Mouse (Mus musculus) thymus, postnatal 25 days (tissue): ENCODE data around the gene Smchd1.

Experiments
- DNase-seq: peaks from one replicate; pipeline ENCODE4 v3.0.0; 2022

Gene Smchd1

DNA sequence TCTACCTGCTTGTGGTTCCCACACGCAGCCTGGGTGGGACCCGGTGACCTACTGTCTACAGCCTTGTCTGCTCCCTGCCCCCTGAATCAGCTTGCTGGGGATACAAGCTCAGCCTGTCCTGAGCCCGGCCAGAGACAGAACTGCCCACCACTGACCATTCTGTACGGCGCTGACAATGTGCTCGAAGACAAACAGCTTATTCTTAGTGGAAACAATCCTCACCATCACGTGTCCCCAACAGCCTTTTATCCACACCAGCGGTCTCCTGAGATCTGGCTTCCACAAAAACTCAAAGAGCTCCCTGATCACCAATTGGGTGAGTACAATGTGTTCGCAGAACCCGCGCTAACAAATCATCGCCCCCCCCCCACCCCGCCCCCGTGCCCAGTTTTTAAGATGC, 166.0 kb downstream of the Smchd1 start:
- no peak for DNase-seq

DNA sequence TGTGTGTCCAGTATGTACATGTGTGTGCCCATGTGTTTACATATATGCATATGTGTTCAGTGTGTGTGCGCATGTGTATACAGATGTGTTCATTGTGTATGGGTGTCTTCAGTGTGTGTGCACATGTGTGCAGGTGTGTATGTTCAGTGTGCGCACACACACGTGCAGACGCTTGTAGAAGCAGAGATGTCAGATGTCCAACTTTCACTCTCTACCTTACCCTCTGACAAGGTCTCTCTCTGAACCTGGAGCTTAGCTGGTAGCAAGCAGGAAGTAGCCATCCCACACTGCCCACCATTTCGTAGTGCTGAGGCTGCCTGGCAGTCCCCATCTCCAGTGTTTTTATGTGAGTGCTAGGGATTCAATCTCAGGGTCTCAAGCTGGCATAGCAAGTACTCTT, 166.8 kb downstream of the Smchd1 start:
- no peak for DNase-seq

DNA sequence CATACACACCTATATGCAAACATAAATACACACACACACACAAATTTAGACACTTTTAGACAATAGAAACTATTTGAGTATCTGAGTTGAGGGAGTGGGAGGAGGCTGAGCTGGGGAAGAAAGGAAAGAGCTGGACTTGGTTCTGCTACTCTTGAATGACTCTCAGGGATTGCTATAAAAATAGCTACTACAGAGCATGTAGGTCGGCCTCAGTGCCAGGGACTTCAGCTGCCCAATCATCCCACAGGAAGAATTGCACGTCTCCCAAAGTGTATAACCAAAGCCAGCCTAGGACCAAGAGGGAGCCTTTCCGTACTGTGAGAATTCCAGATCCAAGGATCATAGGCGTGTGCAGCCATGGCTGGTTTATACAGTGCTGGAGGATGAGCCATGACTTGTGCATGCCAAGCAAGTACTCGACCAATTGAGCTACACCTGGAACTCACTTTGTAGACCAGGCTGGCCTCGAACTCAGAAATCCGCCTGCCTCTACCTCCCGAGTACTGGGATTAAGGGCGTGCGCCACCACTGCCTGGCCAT, 167.8 kb downstream of the Smchd1 start:
- DNase-seq, result no peak

DNA sequence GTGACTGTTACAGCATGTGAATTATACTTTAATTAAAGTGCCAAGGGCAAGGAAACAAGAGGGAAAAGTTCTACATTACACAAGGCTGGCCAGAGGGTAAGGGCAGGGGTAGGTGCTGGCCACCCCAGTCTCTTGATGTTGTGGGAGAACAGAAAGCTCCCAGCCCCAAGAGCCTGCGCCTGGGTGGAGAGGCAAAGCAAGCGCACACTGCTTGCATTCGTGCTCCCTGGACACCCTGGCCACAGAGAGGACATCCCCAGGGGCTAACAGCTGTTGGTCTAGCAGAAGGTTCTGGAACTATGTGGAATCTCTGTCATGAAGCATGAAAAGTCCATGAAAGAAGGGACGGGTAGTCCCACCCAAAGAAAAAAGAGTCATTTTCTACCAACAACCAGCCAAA, 168.4 kb downstream of the Smchd1 start:
- DNase-seq, result no peak

DNA sequence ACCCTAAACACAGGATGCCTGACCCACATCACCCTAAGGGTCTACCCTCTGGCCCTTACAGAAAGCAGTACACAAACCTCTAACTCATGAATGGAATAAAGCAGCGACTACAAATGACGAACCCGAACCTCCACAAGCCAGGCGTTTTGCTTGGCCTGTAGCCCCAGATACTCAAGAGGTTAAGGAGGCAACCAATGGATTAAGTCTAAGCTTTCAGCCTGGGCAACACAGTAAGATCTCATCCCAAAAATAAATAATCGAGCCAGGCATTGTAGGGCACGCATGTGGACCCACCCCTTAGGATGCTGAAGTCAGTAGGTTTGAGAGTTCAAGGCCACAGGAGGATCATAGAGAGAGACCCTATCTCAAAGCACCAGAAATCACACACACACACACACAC, 169.1 kb downstream of the Smchd1 start:
- no peak for DNase-seq

DNA sequence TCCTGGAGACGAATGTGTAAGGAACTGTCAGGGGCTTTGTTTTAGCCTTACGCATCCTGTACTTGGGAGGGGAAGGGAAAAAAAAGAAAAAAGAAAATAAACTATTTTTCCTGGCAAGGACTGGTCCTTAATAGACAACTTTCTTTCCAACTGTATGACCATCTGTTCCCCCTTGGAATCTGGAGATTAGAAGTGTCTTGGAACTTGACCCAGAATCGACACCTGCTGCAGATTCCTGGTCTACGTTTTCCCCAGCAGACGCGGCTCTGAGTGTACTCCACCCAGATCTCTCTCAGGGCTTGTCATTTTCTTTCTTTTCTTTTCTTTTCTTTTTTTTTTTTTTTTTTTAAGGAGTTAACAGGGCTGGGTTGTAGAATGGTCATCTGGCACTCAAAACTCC, 171.7 kb downstream of the Smchd1 start:
- no peak for DNase-seq

DNA sequence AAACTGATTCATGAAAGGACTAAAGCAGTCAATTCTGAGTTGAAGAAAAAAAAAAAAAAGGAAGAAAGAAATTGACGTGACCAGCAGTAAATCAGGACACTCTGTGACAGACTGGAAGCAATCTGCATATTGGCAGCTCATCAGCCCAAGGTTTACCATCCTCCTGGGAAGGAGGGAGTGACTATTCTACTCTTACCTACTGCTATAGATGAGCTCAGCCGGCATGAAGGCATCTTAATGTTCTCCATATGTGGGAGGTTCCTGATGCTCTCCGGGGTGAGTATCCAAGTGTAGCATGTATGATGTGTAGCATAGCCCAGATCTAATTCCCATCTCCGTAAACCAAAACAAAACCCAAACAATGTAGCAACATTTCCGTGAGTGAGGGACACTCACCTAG, 173.7 kb downstream of the Smchd1 start:
- no peak for DNase-seq

DNA sequence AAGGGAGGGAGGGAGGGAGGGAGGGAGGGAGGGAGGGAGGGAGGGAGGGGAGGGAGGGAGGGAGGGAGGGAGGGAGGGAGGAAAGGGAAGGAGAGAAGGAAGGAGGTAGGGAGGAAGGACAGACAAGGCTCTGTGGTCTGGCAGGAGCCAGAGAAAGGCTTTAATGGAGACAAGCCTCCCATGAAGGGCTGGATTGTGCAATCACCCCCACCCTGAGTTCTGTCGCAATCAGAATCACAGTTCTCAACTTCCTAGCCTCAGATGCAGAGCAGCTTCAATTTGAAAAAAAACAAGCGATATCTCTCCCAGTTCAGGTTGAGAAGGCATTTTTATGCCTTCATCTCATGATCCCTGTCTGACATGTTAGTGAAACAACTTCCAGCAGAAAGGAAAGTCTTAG, 174.8 kb downstream of the Smchd1 start:
- no peak for DNase-seq

DNA sequence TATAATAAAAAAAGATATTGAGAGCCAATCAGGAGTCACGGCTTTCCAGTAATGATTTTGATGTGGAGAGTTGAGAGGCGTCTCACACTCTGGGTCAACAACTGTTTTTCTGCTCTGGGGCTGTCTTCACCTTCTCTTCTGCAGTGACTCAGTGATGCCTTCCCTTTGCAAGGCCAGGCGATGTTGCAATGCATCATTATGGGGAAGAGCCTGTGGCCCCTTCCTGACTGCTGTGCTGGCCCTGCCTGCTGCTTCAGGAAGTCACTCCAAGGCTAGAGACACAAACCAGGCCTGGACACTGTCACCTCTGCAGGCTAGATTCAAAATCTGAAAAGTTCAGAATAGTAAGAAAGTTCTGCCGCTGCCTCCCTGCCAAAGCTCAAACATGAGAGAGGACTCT, 175.3 kb downstream of the Smchd1 start:
- no peak for DNase-seq

DNA sequence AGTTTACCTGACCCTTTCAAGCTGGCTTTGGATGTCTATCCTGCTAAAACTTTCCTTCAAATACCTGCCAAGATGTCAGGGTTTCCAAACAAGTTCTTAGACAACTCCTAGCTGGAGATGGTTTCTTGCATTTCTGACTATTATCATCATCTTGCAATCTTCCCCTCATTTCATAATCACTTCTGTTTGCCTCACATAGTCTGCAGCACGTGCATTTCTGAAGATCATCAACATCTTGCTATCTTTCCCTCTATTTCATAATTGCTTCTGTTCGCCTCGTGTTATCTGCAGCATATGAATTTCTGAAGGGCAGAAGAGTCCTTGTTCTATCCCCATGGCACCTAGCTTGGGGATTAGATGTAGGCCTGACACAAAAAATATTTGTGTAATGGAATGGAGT, 180.6 kb downstream of the Smchd1 start:
- DNase-seq, result no peak
